Mouse (Mus musculus): ENCODE results near the gene Dapk2.
A peak's percentile ranks its signal among the peaks of the same experiment; 100 is the strongest.

Dapk2 gene

DNA sequence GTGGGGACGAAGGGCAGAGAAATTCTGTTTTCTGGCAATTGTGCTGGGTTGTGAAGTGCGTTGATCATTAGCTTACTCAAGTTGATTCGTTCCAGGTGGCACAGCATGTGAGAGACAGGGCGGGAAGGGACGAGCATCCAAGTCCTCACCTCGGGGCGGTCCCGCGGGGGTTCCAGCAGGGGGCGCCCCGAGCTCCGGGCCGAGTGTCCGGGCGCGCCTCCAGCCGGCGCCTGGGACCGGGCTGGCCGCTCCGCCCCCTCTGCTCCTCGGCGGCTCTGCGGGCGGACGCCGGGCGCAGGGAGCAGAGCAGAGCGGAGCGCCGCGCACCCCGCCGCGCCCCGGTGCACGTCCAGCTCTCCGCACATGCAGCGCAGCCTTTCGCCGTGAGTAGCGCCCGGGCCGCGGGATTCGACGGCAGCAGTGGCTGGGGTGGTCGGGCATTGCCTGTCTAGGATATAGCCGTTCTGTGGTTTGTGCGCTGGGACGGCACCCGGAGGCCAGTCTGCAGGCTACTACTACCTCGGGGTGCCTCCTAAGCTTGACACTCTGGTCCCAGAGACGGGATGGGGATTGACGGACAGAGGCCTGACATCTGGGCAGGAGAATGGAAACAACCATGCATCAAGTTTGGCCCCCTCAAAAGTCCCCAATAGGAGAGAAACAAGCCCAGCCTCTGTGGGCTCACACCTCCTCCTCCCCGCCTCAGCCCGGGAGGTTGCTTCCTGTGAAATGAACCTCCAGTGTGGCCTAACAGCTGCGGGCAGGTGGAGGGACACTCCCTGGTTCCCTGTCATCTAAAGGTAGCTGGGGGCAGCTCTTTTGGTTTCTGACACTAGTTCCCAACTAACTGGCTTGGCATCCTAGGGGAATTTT, at the start of gene Dapk2:
Gene Dapk2, plus strand, starts transcription at position 266 of the 873 bp plus-strand sequence.
- DNase-seq (ENCODE audit: low read depth): no peak

DNA sequence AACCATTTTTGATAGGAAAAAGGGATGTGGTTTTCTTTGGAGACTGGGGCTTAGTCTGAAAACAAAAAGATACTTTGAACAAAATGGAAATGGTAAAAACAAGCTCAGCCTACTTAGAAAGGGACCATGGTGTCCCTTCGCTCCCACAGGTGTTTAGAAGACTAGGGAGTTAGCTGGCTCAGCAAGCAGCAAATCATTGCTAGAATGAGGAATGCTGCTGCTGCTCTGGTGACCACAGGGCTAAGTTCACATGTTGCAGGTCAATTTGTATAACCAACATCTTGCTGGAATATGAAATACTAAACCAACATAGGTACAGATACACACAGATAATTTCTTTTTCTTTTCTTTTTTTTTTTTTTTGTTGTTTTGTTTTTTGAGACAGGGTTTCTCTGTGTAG, 48.4 kb upstream of the Dapk2 start:
- no peak for DNase-seq (ENCODE audit: low read depth)

GRCm38 (mm10) chr9:66110126-66110525, 47.9 kb upstream of the Dapk2 start:
- no peak for DNase-seq (ENCODE audit: low read depth)

GRCm38 (mm10) chr9:66110611-66111379, 47.2 kb upstream of the Dapk2 start:
- DNase-seq (ENCODE audit: low read depth): no peak

DNA sequence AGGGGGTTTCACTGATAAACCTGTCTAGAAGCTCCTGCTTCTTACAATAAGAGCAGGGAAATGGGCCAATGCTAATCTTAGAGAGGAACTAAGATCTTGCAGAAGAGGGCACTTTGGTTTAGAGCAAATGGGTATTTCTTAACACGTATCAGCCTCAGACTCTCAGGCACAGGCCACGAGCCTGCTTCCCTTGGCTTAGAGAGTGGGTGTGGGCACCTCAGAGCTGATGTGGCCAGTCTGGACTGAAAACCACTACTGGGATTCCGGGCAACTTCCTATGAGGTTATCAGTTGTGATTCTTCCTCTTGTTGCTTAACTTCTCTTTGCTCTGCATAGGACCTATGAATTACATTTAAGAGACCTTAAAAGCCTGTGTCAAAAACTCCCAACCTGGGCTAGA, 43.7 kb upstream of the Dapk2 start:
- DNase-seq (ENCODE audit: low read depth): no peak

DNA sequence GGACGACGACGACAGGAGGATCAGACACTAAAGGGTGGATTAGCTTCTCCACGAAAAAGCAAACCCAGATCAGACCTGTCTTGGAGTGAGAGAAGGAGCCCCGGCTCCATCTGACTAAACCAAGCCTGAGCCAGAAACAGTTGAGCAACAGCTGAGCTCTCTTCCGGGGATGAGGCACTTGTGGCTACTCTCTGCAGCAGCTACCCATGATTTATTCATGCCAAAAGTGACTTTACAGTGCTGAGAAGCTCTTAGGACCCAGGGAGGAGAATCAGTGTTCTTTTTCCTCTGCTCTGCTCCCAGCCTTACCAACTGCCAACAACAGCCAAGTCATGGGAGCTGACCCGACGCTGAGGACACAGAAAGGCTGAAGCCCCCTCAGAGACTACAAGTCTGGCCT, 41.1 kb upstream of the Dapk2 start:
- DNase-seq (ENCODE audit: low read depth): peak; percentile 66

DNA sequence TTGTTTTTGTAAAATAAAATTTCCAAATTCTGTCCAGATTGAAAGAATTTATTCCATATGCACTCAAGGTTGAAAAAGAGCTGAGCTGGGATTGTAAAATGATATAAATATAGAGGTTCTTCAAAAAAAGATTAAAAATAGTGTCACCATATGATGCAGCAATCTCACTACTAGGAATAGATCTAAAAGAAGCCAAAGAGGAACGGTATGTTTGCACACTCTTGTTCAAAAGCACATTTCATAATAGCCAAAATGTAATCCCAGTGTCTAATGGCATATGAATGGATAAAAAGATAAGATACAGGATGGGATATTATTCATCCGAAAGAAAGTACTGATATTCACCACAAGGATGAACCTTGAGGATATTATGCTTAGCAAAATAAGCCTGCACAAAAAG, 38.5 kb upstream of the Dapk2 start:
- DNase-seq (ENCODE audit: low read depth): no peak

GRCm38 (mm10) chr9:66120106-66120505, 37.9 kb upstream of the Dapk2 start:
- DNase-seq (ENCODE audit: low read depth): no peak

DNA sequence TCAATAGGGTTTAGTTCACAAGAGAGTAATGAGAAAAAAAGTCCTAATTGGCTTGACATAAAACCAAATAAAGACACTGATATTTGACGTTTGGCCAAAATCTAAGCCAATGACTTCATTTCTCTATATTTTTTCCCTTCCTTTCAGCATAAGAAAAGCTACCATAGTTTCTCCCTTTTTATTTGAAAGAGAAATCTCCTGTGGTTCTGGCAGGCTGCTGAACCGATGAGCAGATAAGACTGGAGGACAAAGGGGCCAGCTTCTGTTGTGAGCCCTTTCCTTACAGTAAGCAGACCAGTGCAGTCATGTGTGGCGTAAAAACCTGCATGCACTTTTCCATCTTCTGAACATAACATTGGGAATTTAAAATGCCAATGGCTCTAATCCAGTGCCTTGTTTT, 37.1 kb upstream of the Dapk2 start:
- no peak for DNase-seq (ENCODE audit: low read depth)

- no peak for DNase-seq (ENCODE audit: low read depth)
Measured at GRCm38 (mm10) chr9:66121421-66121820, 36.6 kb upstream of the Dapk2 start.

DNA sequence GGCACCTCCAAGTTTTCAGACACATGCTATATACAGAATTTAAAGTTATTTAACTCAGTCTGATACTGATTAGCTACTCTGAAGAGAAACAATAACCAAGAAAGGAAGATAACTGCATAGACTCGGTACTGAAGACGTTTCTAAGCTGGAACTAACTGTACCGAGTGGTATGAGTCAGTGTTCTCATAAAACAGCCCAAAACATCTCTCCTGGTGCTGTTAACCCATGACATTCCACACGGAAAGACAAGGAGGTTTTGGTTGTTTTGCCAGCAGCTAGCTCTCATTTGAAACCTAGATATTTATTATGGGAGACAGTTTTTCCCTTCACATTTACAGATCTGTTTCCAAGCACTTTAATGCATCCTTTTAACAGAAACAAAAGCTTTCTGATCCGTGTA, 34.4 kb upstream of the Dapk2 start:
- DNase-seq (ENCODE audit: low read depth): no peak

DNA sequence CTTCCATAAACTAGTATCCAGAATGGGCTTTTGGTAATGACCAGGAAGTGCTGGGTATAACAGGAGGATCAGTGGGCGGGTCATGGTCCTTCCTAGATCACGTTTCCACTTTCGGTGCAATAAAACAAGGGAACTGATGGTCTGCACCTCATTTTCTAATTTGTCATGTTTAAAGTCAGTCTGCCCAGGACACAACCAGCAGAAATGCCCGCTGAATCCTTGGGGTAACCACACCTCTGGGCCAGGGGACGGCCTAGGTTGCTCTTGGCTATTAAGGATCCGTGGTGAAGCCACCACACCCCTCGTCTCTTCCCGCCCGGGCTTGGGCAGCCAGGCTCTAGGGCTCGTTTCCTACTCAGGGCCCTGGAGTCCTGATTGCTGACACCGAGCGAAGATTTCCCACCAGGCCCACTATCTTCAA, 33.9 kb upstream of the Dapk2 start:
- peak; percentile 13 for DNase-seq (ENCODE audit: low read depth)

DNA sequence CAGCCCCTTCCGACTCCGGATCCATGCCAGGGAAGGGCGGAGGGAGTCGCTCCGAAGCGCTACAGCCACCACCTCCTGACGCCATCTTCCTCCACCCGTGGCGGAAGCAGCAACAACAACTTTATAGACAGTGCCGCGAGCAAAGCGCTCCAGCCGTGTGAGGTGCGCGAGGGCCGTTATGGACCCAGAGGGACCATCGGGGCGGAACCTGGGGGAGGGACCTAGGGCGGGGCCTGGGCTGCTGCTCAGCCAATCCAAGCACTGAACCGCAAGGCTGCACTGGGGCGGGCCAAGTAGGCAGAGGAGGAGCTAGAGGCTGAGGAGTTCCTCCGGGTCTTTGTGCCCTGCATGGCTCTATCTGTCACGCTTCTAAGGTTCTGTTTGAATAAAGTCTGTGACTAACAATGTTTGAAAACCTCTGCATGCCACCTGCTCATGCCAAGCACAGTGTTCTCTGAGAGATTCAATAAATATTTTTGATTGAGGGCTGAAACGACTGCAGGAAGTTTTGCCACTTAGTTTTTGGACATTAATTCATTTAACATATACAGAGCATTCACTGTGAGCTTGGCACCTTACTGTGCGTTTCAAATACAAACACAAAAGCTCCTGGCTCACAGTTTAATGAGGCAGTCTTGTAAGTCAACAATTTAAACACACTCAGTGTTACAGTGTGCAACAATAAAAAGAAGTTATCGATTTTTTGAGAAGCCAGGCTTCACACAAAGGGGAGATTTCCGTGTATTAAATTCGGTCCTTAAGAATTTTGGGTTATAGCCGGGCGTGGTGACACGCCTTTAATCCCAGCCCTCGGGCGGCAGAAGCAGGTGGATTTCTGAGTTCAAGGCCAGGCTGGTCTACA, 33.1 kb upstream of the Dapk2 start:
- peak; percentile 95 for DNase-seq (ENCODE audit: low read depth)

- peak; percentile 15 for DNase-seq (ENCODE audit: low read depth)
Measured at GRCm38 (mm10) chr9:66125543-66126455, 32.2 kb upstream of the Dapk2 start.

DNA sequence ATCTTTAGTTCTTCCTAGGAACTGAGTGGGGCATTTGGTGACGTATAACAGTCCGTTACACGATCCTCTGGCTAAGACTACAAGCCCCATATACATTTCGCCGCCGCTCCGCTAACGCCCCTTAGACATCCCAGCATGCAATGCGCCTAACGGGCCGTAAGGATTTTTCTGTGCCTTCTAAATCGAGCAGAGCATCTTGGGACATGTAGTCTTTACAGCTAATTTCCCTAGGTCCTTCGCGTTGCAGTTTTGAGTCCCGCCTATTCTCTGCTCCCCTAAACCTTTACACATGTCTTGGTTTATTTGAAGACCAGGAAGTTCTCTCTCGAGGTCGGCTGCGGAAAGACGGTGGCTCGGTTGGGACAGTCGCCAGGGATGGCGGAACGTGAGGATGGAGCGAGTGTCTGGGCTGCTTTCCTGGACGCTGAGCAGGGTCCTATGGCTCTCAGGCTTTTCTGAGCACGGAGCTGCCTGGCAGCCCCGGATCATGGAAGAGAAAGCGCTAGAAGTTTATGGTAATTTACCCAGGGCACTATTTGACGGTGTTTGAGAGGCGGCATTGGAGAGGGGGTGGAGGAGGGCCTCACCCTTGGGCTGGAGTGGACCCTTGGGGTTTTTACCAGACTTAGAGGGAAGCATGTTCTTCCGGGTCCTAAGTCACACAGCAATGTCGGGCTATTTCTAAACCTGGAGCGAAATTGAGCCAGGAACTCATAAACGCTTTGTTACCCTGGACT, 31.4 kb upstream of the Dapk2 start, which contains the start of the genes Snx1 and Ciao2a:
Gene Snx1, minus strand, starts transcription at position 132 of the 737 bp plus-strand sequence.
Gene Ciao2a, plus strand, starts transcription at position 156 of the 737 bp plus-strand sequence.
- DNase-seq (ENCODE audit: low read depth): peak; percentile 95

DNA sequence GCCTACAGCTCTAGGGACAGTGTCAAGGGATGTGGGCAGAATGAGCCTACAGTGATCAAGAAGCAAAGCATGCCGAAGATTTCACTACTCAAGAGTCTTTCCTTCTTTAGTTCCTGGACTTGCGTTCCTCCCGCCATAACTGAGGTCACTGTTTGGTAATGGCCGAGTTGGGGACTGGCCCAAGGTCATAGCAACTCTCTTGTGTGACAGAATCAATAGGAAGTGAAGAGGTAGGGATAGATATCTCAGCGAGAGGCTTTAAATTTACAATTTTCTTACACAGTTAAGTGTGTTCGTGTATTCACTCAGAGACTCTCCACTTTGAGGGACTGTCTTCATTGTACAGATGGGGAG, 30.9 kb upstream of the Dapk2 start:
- no peak for DNase-seq (ENCODE audit: low read depth)

GRCm38 (mm10) chr9:66127884-66128283, 30.1 kb upstream of the Dapk2 start:
- no peak for DNase-seq (ENCODE audit: low read depth)

GRCm38 (mm10) chr9:66131466-66131865, 26.6 kb upstream of the Dapk2 start:
- DNase-seq (ENCODE audit: low read depth): no peak

DNA sequence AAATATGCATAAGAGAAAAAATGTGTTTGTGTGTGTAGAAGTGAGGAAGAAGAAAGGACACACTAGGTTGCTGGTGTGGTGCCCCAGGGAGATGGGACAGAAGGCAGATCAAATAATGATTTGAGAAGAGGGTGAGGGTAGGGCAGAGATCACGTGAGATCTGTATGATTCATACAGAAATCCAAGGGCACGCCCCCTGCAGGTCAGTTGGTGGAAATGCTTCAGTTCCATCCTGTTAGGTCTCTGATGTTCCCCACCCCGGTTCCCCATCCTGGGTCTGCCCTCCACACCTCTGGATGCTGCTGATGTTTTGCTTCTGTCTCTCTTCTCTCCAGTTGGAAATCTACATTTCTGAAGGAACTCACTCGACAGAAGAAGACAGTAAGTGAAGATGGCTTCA, 22.1 kb upstream of the Dapk2 start:
- no peak for DNase-seq (ENCODE audit: low read depth)

DNA sequence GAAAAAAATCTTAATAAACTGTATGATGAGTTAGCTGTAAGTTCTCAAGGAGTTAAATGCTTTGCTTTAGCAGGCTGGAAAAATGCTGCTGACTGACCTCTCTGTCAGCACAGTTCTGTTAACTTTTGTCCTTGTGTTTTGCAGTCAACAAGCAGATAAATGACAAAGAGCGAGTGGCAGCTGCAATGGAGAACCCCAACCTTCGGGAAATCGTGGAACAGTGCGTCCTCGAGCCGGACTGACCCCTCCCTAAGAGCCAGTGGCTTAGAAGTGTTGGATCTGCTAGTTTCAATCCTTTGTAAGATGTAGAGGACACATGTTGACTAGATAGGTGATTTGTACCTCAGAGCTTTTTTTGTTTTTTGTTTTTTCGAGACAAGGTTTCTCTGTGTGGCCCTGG, 19.8 kb upstream of the Dapk2 start:
- no peak for DNase-seq (ENCODE audit: low read depth)

All from fibroblast of lung, adult 2 months (primary cell).